Mouse (Mus musculus): Measurements from ENCODE around the gene Gm20708. TPM values are rescaled to one million over a fixed set of nuclear protein-coding genes. Genes with fewer than 3 reads are reported as not detected.

Gene Gm20708
- polyA plus RNA-seq, 1 experiment, result not detected

- no peak overlapping the region for H3K4me3 ChIP-seq (ENCODE audit: control insufficient read depth, insufficient read depth, low read length)
- TF ChIP-seq POLR2A (IDR thresholded peaks at IDR 0.05; ENCODE audit: control insufficient read depth, extremely low read depth, insufficient read depth, low read length, poor library complexity), result no peak
- TF ChIP-seq CTCF (IDR thresholded peaks at IDR 0.05; ENCODE audit: borderline replicate concordance, control insufficient read depth, extremely low read depth, insufficient read depth, low read length, poor library complexity), result no peak
- H3K36me3 ChIP-seq (ENCODE audit: control insufficient read depth, insufficient read depth, low read length), result no peaks in the 10 kb centered on the region
- H3K4me1 ChIP-seq (replicated peaks; ENCODE audit: control insufficient read depth, insufficient read depth, low read length), result peaks cover 46% of the 10 kb centered on the region
- no peak overlapping the region for H3K27ac ChIP-seq (ENCODE audit: control insufficient read depth, insufficient read depth, low read length)
- no peak for DNase-seq
- H3K27me3 ChIP-seq (ENCODE audit: control insufficient read depth, insufficient read depth, low read length), result no peaks in the 10 kb centered on the region
- 83% methylated on average over 33 of the region's 33 CpGs for WGBS
Observed at GRCm38 (mm10) chr11:117888853-117889822, 79.7 kb downstream of the Gm20708 start.

Other genes starting within 250 kb of the Gm20708 start
- gene Tnrc6c, start 155.4 kb upstream of the Gm20708 start, polyA plus RNA-seq (2012; rRNA removed), result 75.0 and 89.7 TPM in 2 replicates
- 388 and 467 TPM in 2 replicates for gene Tmc8, start 27.6 kb upstream of the Gm20708 start, polyA plus RNA-seq (2012; rRNA removed)
- gene Tmc6, start 27.5 kb upstream of the Gm20708 start, polyA plus RNA-seq (2012; rRNA removed), result 201 and 217 TPM in 2 replicates
- gene 6030468B19Rik, start 12.0 kb upstream of the Gm20708 start, polyA plus RNA-seq (2012; rRNA removed), result 1.7 and 1.8 TPM in 2 replicates
- gene Syngr2, start within 50 bp of the Gm20708 start, polyA plus RNA-seq (2012; rRNA removed), result 286 and 322 TPM in 2 replicates
- 17.7 and 18.2 TPM in 2 replicates for gene Afmid, start 16.3 kb downstream of the Gm20708 start, polyA plus RNA-seq (2012; rRNA removed)
- 130 and 167 TPM in 2 replicates for gene Tk1, start 16.4 kb downstream of the Gm20708 start, polyA plus RNA-seq (2012; rRNA removed)
- 75.4 and 87.2 TPM in 2 replicates for gene Birc5, start 39.6 kb downstream of the Gm20708 start, polyA plus RNA-seq (2012; rRNA removed)
- 0.05 TPM in 1 of 2 replicates, not detected in the other for gene Tmem235, start 51.1 kb downstream of the Gm20708 start, polyA plus RNA-seq (2012; rRNA removed)
- gene Tha1, start 63.8 kb downstream of the Gm20708 start, polyA plus RNA-seq (2012; rRNA removed), result 15.3 and 16.9 TPM in 2 replicates
- gene Socs3, start 160.4 kb downstream of the Gm20708 start, polyA plus RNA-seq (2012; rRNA removed), result 44.3 and 45.7 TPM in 2 replicates
- 89.1 and 89.5 TPM in 2 replicates for gene Pgs1, start 176.6 kb downstream of the Gm20708 start, polyA plus RNA-seq (2012; rRNA removed)

Data from thymus, adult 2 months (tissue).